Comparison of ENCODE assay signal across 13 mouse cellular contexts in genomic region chr14:14354511-14355359, GRCm38 (mm10). TPM values are rescaled to one million over a fixed set of nuclear protein-coding genes. Genes with fewer than 3 reads are reported as not detected.
A peak's percentile ranks its signal among the peaks of the same experiment; 100 is the strongest.
DNase-seq lines count a peak whose midpoint lies in the region; ATAC-seq lines count a peak whose summit lies in the region.
"Had no signal": no experiment of that assay in that cellular context is flagged by ENCODE, and none has a peak within 500 bp of the region (broad histone marks: within the 10 kb centered on the region; RNA-seq: fewer than 3 reads in every experiment).

No protein-coding gene starts in this region.

- no peak overlapping the region for H3K9ac ChIP-seq in kidney, embryonic 15.5 days
- H3K9ac ChIP-seq in midbrain, embryonic 12.5 days (replicated peaks), result no peak overlapping the region
- H3K9ac ChIP-seq in heart, embryonic 12.5 days, result no peak overlapping the region

- H3K4me3 ChIP-seq in kidney, embryonic 15.5 days (replicated peaks), result no peak overlapping the region
- no peak overlapping the region for H3K4me3 ChIP-seq in midbrain, embryonic 12.5 days
- no peak overlapping the region for H3K4me3 ChIP-seq in heart, embryonic 12.5 days

- no peaks in the 10 kb centered on the region for H3K4me1 ChIP-seq in kidney, embryonic 15.5 days
- no peaks in the 10 kb centered on the region for H3K4me1 ChIP-seq in midbrain, embryonic 12.5 days
- H3K4me1 ChIP-seq in heart, embryonic 12.5 days (replicated peaks), result no peaks in the 10 kb centered on the region

- peaks cover 50% of the 10 kb centered on the region for H3K9me3 ChIP-seq in kidney, embryonic 15.5 days (replicated peaks)
- peaks cover 35% of the 10 kb centered on the region for H3K9me3 ChIP-seq in midbrain, embryonic 12.5 days
- peaks cover 45% of the 10 kb centered on the region for H3K9me3 ChIP-seq in heart, embryonic 12.5 days (replicated peaks)

- DNase-seq in kidney, postnatal 4 days, result no peak
- DNase-seq in ES-CJ7 (ENCODE audit: low read depth, low spot score), result peak; percentile 12
- DNase-seq in embryo, embryonic 11 days, result peak; percentile 1
- no peak for DNase-seq in spleen, postnatal 36 days (ENCODE audit: low spot score in 2 of 2)
- no peak for DNase-seq in heart, postnatal 36 days
- DNase-seq: cerebellum, postnatal 36 days had no signal

- H3K27me3 ChIP-seq in kidney, embryonic 15.5 days, result no peaks in the 10 kb centered on the region
- no peaks in the 10 kb centered on the region for H3K27me3 ChIP-seq in midbrain, embryonic 12.5 days
- no peaks in the 10 kb centered on the region for H3K27me3 ChIP-seq in heart, embryonic 12.5 days (replicated peaks)

- 94% methylated on average over 13 of the region's 13 CpGs for WGBS in kidney, embryonic 15.5 days
- 85% methylated on average over 13 of the region's 13 CpGs for WGBS in midbrain, embryonic 12.5 days
- 95% methylated on average over 13 of the region's 13 CpGs for WGBS in heart, embryonic 12.5 days

- no peak overlapping the region for H3K4me2 ChIP-seq in kidney, embryonic 15.5 days
- H3K4me2 ChIP-seq in midbrain, embryonic 12.5 days (replicated peaks), result no peak overlapping the region
- no peak overlapping the region for H3K4me2 ChIP-seq in heart, embryonic 12.5 days

- H3K36me3 ChIP-seq in kidney, embryonic 15.5 days, result 0 out of 2 replicates have a peak, but pooled peaks cover 13% of the 10 kb centered on the region
- 0 out of 2 replicates have a peak, but pooled peaks cover 7% of the 10 kb centered on the region for H3K36me3 ChIP-seq in midbrain, embryonic 12.5 days
- peaks cover 31% of the 10 kb centered on the region for H3K36me3 ChIP-seq in heart, embryonic 12.5 days

- ATAC-seq in kidney, embryonic 15.5 days (replicated peaks; ENCODE audit: low FRiP score), result peak; percentile 26; the same call in 1 of the 2 replicates
- peak; percentile 59 for ATAC-seq in midbrain, embryonic 12.5 days (ENCODE audit: low FRiP score, low read depth)
- no peak for ATAC-seq in heart, embryonic 12.5 days (ENCODE audit: insufficient number of reproducible peaks, low FRiP score)
- ATAC-seq: intestine, postnatal 0 days had no signal

- intact Hi-C loops in heart, postnatal 36 days (cut with DNase I), result no loop called here

- no peak overlapping the region for H3K27ac ChIP-seq in kidney, embryonic 15.5 days
- no peak overlapping the region for H3K27ac ChIP-seq in midbrain, embryonic 12.5 days (replicated peaks)
- H3K27ac ChIP-seq in heart, embryonic 12.5 days (ENCODE audit: poor library complexity, severe bottlenecking), result no peak overlapping the region

RNA-seq across cellular contexts. Expression of gene Il3ra, which starts 8.7 kb away (rescaled TPM):
- polyA plus RNA-seq in kidney, embryonic 15.5 days (2015; fragmentation: Nextera tagmentation; extraction: Ambion mirVana), result 4.9 and 5.5 TPM in 2 replicates
- 2.8 and 3.6 TPM in 2 replicates for polyA plus RNA-seq in midbrain, embryonic 12.5 days (2016; fragmentation: Nextera tagmentation; extraction: Ambion mirVana)
- 2.9 and 3.3 TPM in 2 replicates for polyA plus RNA-seq in heart, embryonic 12.5 days (2016; fragmentation: Nextera tagmentation; extraction: Ambion mirVana)
- 1 to 10 TPM; 4.2 to 4.8 TPM for total RNA-seq in heart, postnatal 36 days (2021)

RNA-seq across cellular contexts. Expression of gene Olfr31, which starts 32.1 kb away (rescaled TPM):
- not detected in 2 replicates for polyA plus RNA-seq in kidney, embryonic 15.5 days (2015; fragmentation: Nextera tagmentation; extraction: Ambion mirVana)
- not detected in 2 replicates for polyA plus RNA-seq in midbrain, embryonic 12.5 days (2016; fragmentation: Nextera tagmentation; extraction: Ambion mirVana)
- not detected in 2 replicates for polyA plus RNA-seq in heart, embryonic 12.5 days (2016; fragmentation: Nextera tagmentation; extraction: Ambion mirVana)
- total RNA-seq in heart, postnatal 36 days (2021), result not detected
- total RNA-seq: adrenal gland, postnatal 4 days; gastrocnemius, adult 8-10 months; left cerebral cortex, postnatal 14 days had no signal
- polyA plus RNA-seq: intestine, postnatal 0 days had no signal

RNA-seq across cellular contexts. Expression of gene Olfr721-ps1, which starts 46.4 kb away (rescaled TPM):
- not detected in 2 replicates for polyA plus RNA-seq in kidney, embryonic 15.5 days (2015; fragmentation: Nextera tagmentation; extraction: Ambion mirVana)
- not detected in 2 replicates for polyA plus RNA-seq in midbrain, embryonic 12.5 days (2016; fragmentation: Nextera tagmentation; extraction: Ambion mirVana)
- polyA plus RNA-seq in heart, embryonic 12.5 days (2016; fragmentation: Nextera tagmentation; extraction: Ambion mirVana), result not detected in 2 replicates
- total RNA-seq in heart, postnatal 36 days (2021), result not detected
- total RNA-seq: adrenal gland, postnatal 4 days; gastrocnemius, adult 8-10 months; left cerebral cortex, postnatal 14 days had no signal
- polyA plus RNA-seq: intestine, postnatal 0 days had no signal

Comparison
In these comparisons a context has a peak if more than half of its experiments do, and no peak if none do; other contexts are left out.
1. DNase-seq: peak in ES-CJ7 (single experiment) and embryo, embryonic 11 days (single experiment); none in kidney, postnatal 4 days (0 of 2), spleen, postnatal 36 days (0 of 2) and heart, postnatal 36 days (0 of 2).